Mouse (Mus musculus): ENCODE results near the gene BC049715.

DNA sequence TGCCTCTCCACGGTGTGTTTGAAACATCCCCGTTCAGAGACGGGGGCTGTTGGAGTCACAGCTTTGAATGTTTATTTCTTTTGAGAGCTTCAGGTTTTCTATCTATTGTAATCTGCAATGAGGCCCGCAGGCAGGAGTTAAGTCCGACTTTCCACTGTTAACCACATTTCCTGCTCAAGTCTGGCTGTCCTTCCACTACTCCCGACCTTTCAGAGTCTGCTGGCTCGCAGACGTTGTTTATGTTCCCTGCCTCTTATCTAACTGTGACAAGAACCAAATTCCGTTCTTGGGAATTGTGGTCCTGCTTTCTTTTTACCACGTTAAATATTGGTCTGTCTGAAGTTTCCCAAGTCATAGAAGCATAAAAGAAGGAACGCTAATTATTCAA is 30.4 kb downstream of the BC049715 start:
- no peak for TF ChIP-seq GABPA (IDR thresholded peaks at IDR 0.05; ENCODE audit: low read depth, low read length)
- TF ChIP-seq POLR2AphosphoS2 (IDR thresholded peaks at IDR 0.05; ENCODE audit: low read length) = no peak
- TF ChIP-seq RCOR1 (IDR thresholded peaks at IDR 0.05; ENCODE audit: low read depth, low read length) = no peak
- no peak; a peak in 1 of 6 replicates for TF ChIP-seq CTCF (IDR thresholded peaks at IDR 0.05 in 2 of 3, conservative IDR thresholded peaks at IDR 0.05 in 1 of 3; ENCODE audit: control insufficient read depth in 1 of 3, insufficient read depth in 1 of 3, low read depth in 2 of 3, low read length in 3 of 3, poor library complexity in 1 of 3, severe bottlenecking in 1 of 3)
- TF ChIP-seq POLR2A (IDR thresholded peaks at IDR 0.05; ENCODE audit: control insufficient read depth in 1 of 2, insufficient read depth in 1 of 2, low read depth in 1 of 2, low read length in 2 of 2, poor library complexity in 1 of 2) = no peak
